Mouse (Mus musculus): ENCODE measurements at regions not wholly inside any gene's neighbourhood (a gene's known extent, or its start where the extent isn't known, plus 50 kb on each side); places are given as distances from the start of the nearest gene placed in this dataset.

- TF ChIP-seq CTCF (IDR thresholded peaks at IDR 0.05; ENCODE audit: low read depth): no peak
- TF ChIP-seq EP300 (IDR thresholded peaks at IDR 0.05; ENCODE audit: low read depth): no peak
Measured at GRCm38 (mm10) chr7:123559544-123559943, 59.3 kb upstream of the Zkscan2 start.
